Mouse (Mus musculus) cerebellum, adult 2 months (tissue): ENCODE measurements at regions not wholly inside any gene's neighbourhood (a gene's known extent, or its start where the extent isn't known, plus 50 kb on each side); places are given as distances from the start of the nearest gene placed in this dataset.

Experiments
- CTCF ChIP-seq: fragments of 200-500 bp; IDR thresholded peaks from 2 replicates; pipeline ENCODE4 v1.5.1; 2011; ENCODE audit warnings: low read depth, mild to moderate bottlenecking, control low read depth, low read length, moderate library complexity, borderline replicate concordance; ENCODE audit not compliant: insufficient read depth
- POLR2A ChIP-seq: fragments of 200-500 bp; IDR thresholded peaks from 2 replicates; pipeline ENCODE4 v1.6.1; 2011; ENCODE audit warnings: low read length, control low read depth, borderline replicate concordance; ENCODE audit not compliant: insufficient read depth

GRCm38 (mm10) chr3:38783051-38783450, 103.7 kb upstream of the Fat4 start:
- no peak for TF ChIP-seq POLR2A
- no peak for TF ChIP-seq CTCF
